Mouse (Mus musculus) MEL (cell line): ENCODE results near the gene Omp. TPM values are rescaled to one million over a fixed set of nuclear protein-coding genes. Genes with fewer than 3 reads are reported as not detected.
A peak's percentile ranks its signal among the peaks of the same experiment; 100 is the strongest.

ENCODE experiments used
- DNase-seq: peaks from one replicate; pipeline ENCODE4 v3.0.0; 2011; ENCODE audit warnings: low read depth, low spot score
- H3K27ac ChIP-seq: 2 replicates; pipeline ENCODE4 v1.5.1; 2012; ENCODE audit warnings: low read depth, mild to moderate bottlenecking, control low read depth, low read length, moderate library complexity; ENCODE audit not compliant: control insufficient read depth
- H3K27me3 ChIP-seq, 2 experiments: fragments of 150-350 bp in 1 of 2; sonication (generic) in 1 of 2; 2 replicates each; pipeline ENCODE4 v1.6.1; 2012; ENCODE audit warnings: low read length in 2 of 2, mild to moderate bottlenecking in 2 of 2, improper control_type of control experiment in 1 of 2, moderate library complexity in 1 of 2; ENCODE audit not compliant: insufficient read depth in 2 of 2, control insufficient read depth in 1 of 2
- H3K36me3 ChIP-seq, 2 experiments: 2 replicates each; pipeline ENCODE4 v1.6.1; 2012 to 2014; ENCODE audit warnings: low read length in 2 of 2, improper control_type of control experiment in 1 of 2, inconsistent platforms in 1 of 2, mild to moderate bottlenecking in 1 of 2; ENCODE audit not compliant: insufficient read depth in 2 of 2, control insufficient read depth in 1 of 2
- H3K4me1 ChIP-seq, 2 experiments: fragments of 150-350 bp in 1 of 2; sonication (generic) in 1 of 2; 2 replicates each; pipeline ENCODE4 v1.6.1; 2012; ENCODE audit warnings: low read length in 2 of 2, improper control_type of control experiment in 1 of 2, mild to moderate bottlenecking in 1 of 2; ENCODE audit not compliant: insufficient read depth in 2 of 2, control insufficient read depth in 1 of 2
- H3K4me3 ChIP-seq, 2 experiments: fragments of 150-350 bp in 1 of 2; sonication (generic) in 1 of 2; 2 replicates each; pipeline ENCODE4 v1.5.1; 2012; ENCODE audit warnings: low read depth in 2 of 2, low read length in 2 of 2, mild to moderate bottlenecking in 2 of 2, moderate library complexity in 2 of 2, control low read depth in 1 of 2, improper control_type of control experiment in 1 of 2; ENCODE audit not compliant: control insufficient read depth in 1 of 2, insufficient read depth in 1 of 2
- H3K79me2 ChIP-seq: 2 replicates; pipeline ENCODE4 v1.6.1; 2012; ENCODE audit warnings: mild to moderate bottlenecking, low read length, moderate library complexity; ENCODE audit not compliant: control insufficient read depth, poor library complexity, insufficient read depth
- H3K9ac ChIP-seq: 2 replicates; pipeline ENCODE4 v1.6.1; 2012; ENCODE audit warnings: low read depth, mild to moderate bottlenecking, control low read depth, low read length, moderate library complexity; ENCODE audit not compliant: control insufficient read depth, poor library complexity, severe bottlenecking
- H3K9me3 ChIP-seq: fragments of 150-350 bp; sonication (generic); replicated peaks from 2 replicates; pipeline ENCODE4 v1.6.1; 2012; ENCODE audit warnings: mild to moderate bottlenecking, low read length, improper control_type of control experiment, moderate library complexity; ENCODE audit not compliant: insufficient read depth
- ELF1 ChIP-seq: IDR thresholded peaks from 2 replicates; pipeline ENCODE4 v1.6.1; 2014; ENCODE audit warnings: low read depth, mild to moderate bottlenecking, inconsistent platforms, low read length, improper control_type of control experiment, moderate library complexity
- EP300 ChIP-seq, 2 experiments: IDR thresholded peaks; 2 replicates each; pipeline ENCODE4 v1.6.1; 2011; ENCODE audit warnings: improper control_type of control experiment in 2 of 2, low read length in 2 of 2, low read depth in 1 of 2, mild to moderate bottlenecking in 1 of 2
- JUND ChIP-seq: IDR thresholded peaks from 2 replicates; pipeline ENCODE4 v1.6.1; 2011; ENCODE audit warnings: low read depth, mild to moderate bottlenecking, improper control_type of control experiment, low read length
- MYC ChIP-seq: IDR thresholded peaks from 2 replicates; pipeline ENCODE4 v1.6.1; 2011; ENCODE audit warnings: low read depth, mild to moderate bottlenecking, low read length, improper control_type of control experiment, moderate library complexity
- POLR2A ChIP-seq, 2 experiments: IDR thresholded peaks; 2 replicates each; pipeline ENCODE4 v1.6.1; 2011 to 2012; ENCODE audit warnings: low read length in 2 of 2, mild to moderate bottlenecking in 2 of 2, control low read depth in 1 of 2, improper control_type of control experiment in 1 of 2, low read depth in 1 of 2, moderate library complexity in 1 of 2; ENCODE audit not compliant: control insufficient read depth in 1 of 2, insufficient read depth in 1 of 2, poor library complexity in 1 of 2
- RCOR1 ChIP-seq: IDR thresholded peaks from 2 replicates; pipeline ENCODE4 v1.6.1; 2012; ENCODE audit warnings: low read depth, mild to moderate bottlenecking, inconsistent platforms, low read length, improper control_type of control experiment
- TCF12 ChIP-seq: IDR thresholded peaks from 2 replicates; pipeline ENCODE4 v1.6.1; 2014; ENCODE audit warnings: low read depth, mild to moderate bottlenecking, inconsistent platforms, low read length, improper control_type of control experiment, moderate library complexity
- USF1 ChIP-seq: IDR thresholded peaks from 2 replicates; pipeline ENCODE4 v1.6.1; 2014; ENCODE audit warnings: low read depth, mild to moderate bottlenecking, inconsistent platforms, low read length, improper control_type of control experiment, moderate library complexity
- USF2 ChIP-seq, 2 experiments: IDR thresholded peaks; 2 replicates each; pipeline ENCODE4 v1.6.1; 2011 to 2012; ENCODE audit warnings: improper control_type of control experiment in 2 of 2, low read length in 2 of 2, borderline replicate concordance in 1 of 2, inconsistent platforms in 1 of 2, low read depth in 1 of 2, mild to moderate bottlenecking in 1 of 2; ENCODE audit not compliant: insufficient read depth in 1 of 2
- ZNF384 ChIP-seq: IDR thresholded peaks from 2 replicates; pipeline ENCODE4 v1.6.1; 2012; ENCODE audit warnings: low read depth, mild to moderate bottlenecking, inconsistent platforms, low read length, improper control_type of control experiment
- polyA plus RNA-seq, 2 experiments: library from polyadenylated mRNA; stranded (reverse) in 1 of 2; unstranded in 1 of 2; fragments of >175 nt in 1 of 2; fragments of >200 nt in 1 of 2; gene quantifications; 2 replicates each; pipeline versions ENCODE4 v1.2.1 to v1.2.4; 2012; ENCODE audit warnings: low replicate concordance in 2 of 2, low read depth in 1 of 2; ENCODE audit not compliant: insufficient read length in 2 of 2, insufficient read depth in 1 of 2, missing spikeins in 1 of 2
- total RNA-seq: library from RNA; depleted of rRNA; stranded (reverse); fragments of 300-350 nt; gene quantifications from 2 replicates; pipeline ENCODE4 v1.2.3, GENCODE M21; 2012

Omp gene
- total and polyA plus RNA-seq, 3 experiments = 0.07 to 0.08 TPM; not detected in 1

DNA sequence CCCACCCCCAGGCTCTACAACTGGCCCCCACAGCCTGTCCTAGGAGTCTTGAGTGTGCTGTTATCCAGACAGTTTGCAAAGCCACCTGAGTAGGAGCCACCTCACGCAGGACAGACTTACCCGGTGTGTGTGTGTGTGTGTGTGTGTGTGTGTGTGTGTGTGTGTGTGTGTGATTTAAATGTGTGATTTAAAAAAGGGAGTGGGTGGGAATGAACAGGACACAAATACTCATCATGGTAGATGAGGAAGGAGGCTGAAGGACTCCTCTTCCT, 25.4 kb downstream of the Omp start:
- TF ChIP-seq USF2 (IDR thresholded peaks at IDR 0.05; ENCODE audit: borderline replicate concordance in 1 of 2, insufficient read depth in 1 of 2, low read depth in 1 of 2, low read length in 2 of 2) = no peak
- TF ChIP-seq RCOR1 = no peak
- DNase-seq = no peak
- no peak overlapping the region for H3K9ac ChIP-seq
- H3K36me3 ChIP-seq = no peaks in the 10 kb centered on the region
- no peaks in the 10 kb centered on the region for H3K9me3 ChIP-seq
- H3K27me3 ChIP-seq = peaks cover 0 to 3% of the 10 kb centered on the region in 2 experiments; a peak in 2 of 4 replicates
- no peaks in the 10 kb centered on the region for H3K79me2 ChIP-seq
- no peak overlapping the region for H3K4me3 ChIP-seq
- H3K27ac ChIP-seq = no peak overlapping the region
- no peaks in the 10 kb centered on the region for H3K4me1 ChIP-seq

DNA sequence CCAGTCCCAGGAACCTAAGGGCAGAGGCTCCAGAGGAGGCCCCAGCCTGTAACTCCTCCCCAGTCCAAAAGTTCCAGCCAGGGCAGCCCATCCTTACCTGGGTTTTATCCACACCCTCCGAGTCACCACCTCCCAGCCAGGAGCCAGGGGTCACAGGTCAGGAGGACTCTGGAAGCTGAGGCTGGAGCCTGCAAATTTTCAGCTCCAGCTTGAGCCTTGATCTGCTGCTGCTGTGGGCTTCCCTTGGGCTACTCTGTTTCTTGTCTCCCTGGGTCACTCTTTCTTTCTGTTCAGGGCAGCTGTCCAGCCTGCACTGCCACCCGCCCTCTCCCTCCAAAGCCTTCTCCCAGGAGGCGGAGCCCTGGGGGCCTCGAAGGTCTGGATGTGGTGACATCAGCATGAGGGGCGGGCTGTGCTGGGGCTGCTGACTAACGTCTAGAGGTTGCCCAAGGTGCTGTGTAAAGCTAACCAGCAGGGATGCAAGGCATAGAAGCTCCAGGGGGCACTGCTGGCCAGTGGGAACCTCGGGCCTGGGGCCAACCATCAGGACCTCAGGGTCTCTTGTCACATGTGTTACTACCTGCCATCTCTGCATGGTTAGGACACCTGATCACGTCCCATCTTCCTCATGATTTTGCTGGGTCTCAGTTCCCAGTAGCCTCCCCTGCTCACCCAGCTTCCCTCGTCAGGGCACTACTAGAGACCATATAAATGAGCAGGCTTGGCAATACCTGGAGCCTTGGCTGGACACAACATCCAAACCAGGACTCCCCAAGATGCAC, 25.9 kb downstream of the Omp start, which contains the start of gene Myo7a:
Gene Myo7a, minus strand, starts transcription at position 346 of the 782 bp plus-strand sequence.
- H3K9ac ChIP-seq = peak within 1 kb of the TSS; percentile 25
- H3K79me2 ChIP-seq = no peaks in the 10 kb centered on the region
- TF ChIP-seq TCF12 = no peak
- no peaks in the 10 kb centered on the region for H3K36me3 ChIP-seq
- no peak for DNase-seq
- no peaks in the 10 kb centered on the region for H3K9me3 ChIP-seq
- H3K27ac ChIP-seq = no peak within 1 kb of the TSS
- H3K27me3 ChIP-seq = peaks cover 0 to 3% of the 10 kb centered on the region in 2 experiments; a peak in 2 of 4 replicates
- H3K4me3 ChIP-seq = peak within 1 kb of the TSS; percentile 49; a peak in 3 of 4 replicates
- no peaks in the 10 kb centered on the region for H3K4me1 ChIP-seq

DNA sequence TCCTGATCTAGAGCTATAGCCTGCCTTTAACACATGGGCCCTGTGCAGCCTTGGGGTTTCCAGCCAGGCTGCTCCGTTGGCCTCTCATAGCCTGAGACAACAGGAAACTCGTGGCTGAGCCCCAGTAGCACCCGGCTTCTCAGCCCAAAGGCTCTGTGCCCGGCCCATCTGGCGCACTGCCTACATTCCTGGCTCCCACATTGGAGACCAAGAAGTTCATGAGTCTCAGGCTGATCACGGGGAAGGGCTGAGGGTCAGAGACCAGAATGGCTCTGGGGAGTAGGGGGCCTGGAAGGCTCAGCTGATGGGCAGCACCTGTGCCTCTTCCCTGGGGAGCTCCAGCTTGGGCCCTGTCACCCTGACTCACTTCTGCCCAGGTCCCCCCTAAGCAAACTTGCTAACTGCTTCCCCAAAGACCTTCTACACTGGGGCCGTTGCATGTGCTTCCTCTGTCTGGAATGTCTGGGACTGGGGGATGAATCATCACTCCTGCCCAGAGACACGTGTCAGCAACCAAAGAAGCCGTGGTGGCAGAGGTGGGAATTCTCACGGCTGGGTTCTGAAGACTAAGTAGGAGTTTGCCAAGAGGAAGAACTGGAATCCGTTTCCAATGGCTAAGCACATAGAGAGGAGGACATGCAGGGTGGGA, 28.2 kb downstream of the Omp start:
- H3K4me3 ChIP-seq = no peak overlapping the region
- DNase-seq = peak; percentile 16
- no peaks in the 10 kb centered on the region for H3K79me2 ChIP-seq
- H3K4me1 ChIP-seq = no peaks in the 10 kb centered on the region
- TF ChIP-seq USF1 (no peak), MYC (0 out of 2 replicates have a peak, but pooled peaks have one; percentile 27), ELF1 (no peak), ZNF384 (no peak), JUND (no peak), EP300 (IDR thresholded peaks at IDR 0.05; ENCODE audit: low read depth in 1 of 2, low read length in 2 of 2) (no peak), RCOR1 (no peak), POLR2A (IDR thresholded peaks at IDR 0.05; ENCODE audit: control insufficient read depth in 1 of 2, insufficient read depth in 1 of 2, low read depth in 1 of 2, low read length in 2 of 2, poor library complexity in 1 of 2) (no peak)
- H3K36me3 ChIP-seq = no peaks in the 10 kb centered on the region
- H3K27ac ChIP-seq = no peak overlapping the region
- H3K27me3 ChIP-seq = peaks cover 0 to 2% of the 10 kb centered on the region in 2 experiments; a peak in 2 of 4 replicates
- no peaks in the 10 kb centered on the region for H3K9me3 ChIP-seq
- H3K9ac ChIP-seq = no peak overlapping the region
